Comparison of ENCODE assay signal across 8 mouse cellular contexts in genomic region chr9:50768107-50769002, GRCm38 (mm10). TPM values are rescaled to one million over a fixed set of nuclear protein-coding genes. Genes with fewer than 3 reads are reported as not detected.
DNase-seq lines count a peak whose midpoint lies in the region; ATAC-seq lines count a peak whose summit lies in the region.

TSS of gene Fdxacb1 (plus strand) at chr9:50768236.

- peak within 1 kb of the TSS; percentile 62 for H3K4me3 ChIP-seq in hindbrain, embryonic 12.5 days

- peaks cover 9% of the 10 kb centered on the region for H3K4me1 ChIP-seq in hindbrain, embryonic 12.5 days

- peak; percentile 97 for DNase-seq in NIH3T3 (ENCODE audit: low read depth)
- DNase-seq in cerebellum, postnatal 10 days, result peak; percentile 99
- peak; percentile 98 to 99 for DNase-seq in frontal cortex, postnatal 10 days (ENCODE audit: low spot score in 2 of 2)
- peak; percentile 98 to 99 for DNase-seq in layer of hippocampus, postnatal 14 days (ENCODE audit: low spot score in 2 of 2)
- peak; percentile 98 for DNase-seq in lung, postnatal 14 days
- peak; percentile 100 for DNase-seq in retina, adult 2 months (ENCODE audit: low read depth, low spot score)
- DNase-seq in thymus, postnatal 36 days, result peak; percentile 97 to 98

- H3K36me3 ChIP-seq in hindbrain, embryonic 12.5 days, result 0 out of 2 replicates have a peak, but pooled peaks cover 5% of the 10 kb centered on the region

- peak within 1 kb of the TSS; percentile 79 for H3K27ac ChIP-seq in hindbrain, embryonic 12.5 days

- peak; percentile 97 for ATAC-seq in hindbrain, embryonic 12.5 days (ENCODE audit: low FRiP score)

- peak within 1 kb of the TSS; percentile 77 for H3K4me2 ChIP-seq in hindbrain, embryonic 12.5 days (replicated peaks)

- H3K27me3 ChIP-seq in hindbrain, embryonic 12.5 days, result no peaks in the 10 kb centered on the region

- H3K9me3 ChIP-seq in hindbrain, embryonic 12.5 days (replicated peaks), result no peaks in the 10 kb centered on the region

- 5% methylated on average over 58 of the region's 59 CpGs for WGBS in hindbrain, embryonic 12.5 days

- peak within 1 kb of the TSS; percentile 76 for H3K9ac ChIP-seq in hindbrain, embryonic 12.5 days

RNA-seq across cellular contexts. Expression of gene Fdxacb1, which starts in this region (rescaled TPM):
- polyA plus RNA-seq in hindbrain, embryonic 12.5 days (2016; fragmentation: Nextera tagmentation; extraction: Ambion mirVana), result 11.6 and 12.5 TPM in 2 replicates
- 1 to 10 TPM; 5.4 to 6.6 TPM for total RNA-seq in layer of hippocampus, postnatal 14 days (2021)

Comparison
In these comparisons a context has a peak if more than half of its experiments do, and no peak if none do; other contexts are left out.
1. Peak in every context shown above with its lines: DNase-seq, ATAC-seq, H3K4me3 ChIP-seq and H3K27ac ChIP-seq.